Mouse (Mus musculus) intestine, embryonic 16.5 days (tissue): ENCODE measurements around the gene Chd5. TPM values are rescaled to one million over a fixed set of nuclear protein-coding genes. Genes with fewer than 3 reads are reported as not detected.

ENCODE experiments used
- ATAC-seq: fragments of 200-750 bp; cut with Nextera tagmentation; 2 replicates; pipeline ENCODE4 v1.8.0; 2017; ENCODE audit warnings: moderate TSS enrichment, moderate library complexity
- H3K27ac ChIP-seq: fragments of 300-500 bp; sonication (generic); 2 replicates; pipeline ENCODE4 v1.5.1; 2014; ENCODE audit warnings: mild to moderate bottlenecking, low read length
- H3K27me3 ChIP-seq: fragments of 300-500 bp; sonication (generic); replicated peaks from 2 replicates; pipeline ENCODE4 v1.6.1; 2014; ENCODE audit warnings: low read length, control low read depth, mixed read lengths; ENCODE audit not compliant: control insufficient read depth, insufficient read depth
- H3K36me3 ChIP-seq: fragments of 300-500 bp; sonication (generic); 2 replicates; pipeline ENCODE4 v1.6.1; 2014; ENCODE audit warnings: low read length, control low read depth; ENCODE audit not compliant: control insufficient read depth, insufficient read depth
- H3K4me1 ChIP-seq: fragments of 300-500 bp; sonication (generic); 2 replicates; pipeline ENCODE4 v1.6.1; 2014; ENCODE audit warnings: low read length, control low read depth, mixed read lengths; ENCODE audit not compliant: control insufficient read depth, insufficient read depth
- H3K4me2 ChIP-seq: fragments of 300-500 bp; sonication (generic); 2 replicates; pipeline ENCODE4 v1.6.1; 2014; ENCODE audit warnings: low read depth, low read length, control low read depth
- H3K4me3 ChIP-seq: fragments of 300-500 bp; sonication (generic); 2 replicates; pipeline ENCODE4 v1.5.1; 2014; ENCODE audit warnings: mild to moderate bottlenecking, low read length
- H3K9ac ChIP-seq: fragments of 300-500 bp; sonication (generic); 2 replicates; pipeline ENCODE4 v1.6.1; 2014; ENCODE audit warnings: low read depth, low read length
- H3K9me3 ChIP-seq: fragments of 300-500 bp; sonication (generic); 2 replicates; pipeline ENCODE4 v1.6.1; 2016; ENCODE audit warnings: low read length, control low read depth; ENCODE audit not compliant: control insufficient read depth
- WGBS: fragments of 180-500 bp; shearing (Covaris S2); extraction: QIAGEN DNeasy Blood & Tissue Kit; methylation state at CpG from one replicate; pipeline ENCODE4 v1.1.7; 2014; 5-methylcytosine and 5-hydroxymethylcytosine counted together
- polyA plus RNA-seq: library from polyadenylated mRNA; unstranded; fragments of >200 nt; fragmentation: Nextera tagmentation; extraction: Ambion mirVana; gene quantifications from 2 replicates; pipeline ENCODE4 v1.2.1, GENCODE M21; 2015

Gene Chd5
- polyA plus RNA-seq, 1 experiment from 2014 or later = 1.5 TPM

- Histone ChIP-seq H3K4me3 (peak within 1 kb of the TSS; percentile 92), H3K27ac (peak within 1 kb of the TSS; percentile 58; the same call in 1 of the 2 replicates), H3K4me2 (peak within 1 kb of the TSS; percentile 93), H3K9me3 (no peaks in the 10 kb centered on the region), H3K36me3 (no peaks in the 10 kb centered on the region), H3K4me1 (peaks cover 12% of the 10 kb centered on the region), H3K9ac (peak within 1 kb of the TSS; percentile 95), H3K27me3 (peaks cover 10% of the 10 kb centered on the region; the same call in 1 of the 2 replicates)
- WGBS = under 1% methylated on average over 115 of the region's 119 CpGs
- peak; percentile 98 for ATAC-seq
Measured at GRCm38 (mm10) chr4:152296874-152297861, 41.3 kb upstream of the Chd5 start, which contains the start of gene Icmt. Icmt (plus strand) TSS chr4:152297227.

- Histone ChIP-seq H3K4me1 (peaks cover 12% of the 10 kb centered on the region), H3K9me3 (no peaks in the 10 kb centered on the region), H3K27ac (no peak overlapping the region), H3K4me3 (no peak overlapping the region), H3K36me3 (peaks cover 4% of the 10 kb centered on the region; the same call in 1 of the 2 replicates), H3K9ac (no peak overlapping the region), H3K4me2 (no peak overlapping the region), H3K27me3 (no peaks in the 10 kb centered on the region)
- ATAC-seq = no peak
- WGBS = 86% methylated on average over 14 of the region's 14 CpGs
Measured at GRCm38 (mm10) chr4:152298836-152299235, 39.6 kb upstream of the Chd5 start.

DNA sequence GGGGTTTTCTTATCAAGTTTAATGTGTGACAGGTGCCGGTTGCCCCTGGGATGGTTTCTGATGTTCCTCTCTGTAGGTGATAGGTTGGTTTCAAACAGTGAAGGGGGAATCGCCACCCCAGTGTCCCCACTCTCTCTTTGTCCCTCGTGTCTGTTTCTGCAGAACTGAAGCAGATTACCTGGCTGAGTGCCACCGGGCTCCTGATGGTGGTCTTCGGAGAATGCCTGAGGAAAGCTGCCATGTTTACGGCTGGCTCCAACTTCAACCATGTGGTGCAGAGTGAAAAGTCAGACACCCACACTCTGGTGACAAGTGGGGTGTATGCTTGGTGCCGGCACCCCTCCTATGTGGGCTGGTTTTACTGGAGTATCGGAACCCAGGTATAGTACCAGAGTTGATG lies 38.1 kb upstream of the Chd5 start:
- no peak for ATAC-seq
- Histone ChIP-seq H3K27ac (no peak overlapping the region), H3K9ac (no peak overlapping the region), H3K4me1 (peaks cover 11% of the 10 kb centered on the region), H3K9me3 (no peaks in the 10 kb centered on the region), H3K36me3 (peaks cover 4% of the 10 kb centered on the region; the same call in 1 of the 2 replicates), H3K4me2 (no peak overlapping the region), H3K4me3 (no peak overlapping the region), H3K27me3 (no peaks in the 10 kb centered on the region)
- WGBS = 91% methylated on average over 8 of the region's 8 CpGs

GRCm38 (mm10) chr4:152302012-152302411 lies 36.4 kb upstream of the Chd5 start:
- no peak overlapping the region for H3K4me2 ChIP-seq
- H3K27ac ChIP-seq = no peak overlapping the region
- H3K36me3 ChIP-seq = peaks cover 4% of the 10 kb centered on the region; the same call in 1 of the 2 replicates
- no peak overlapping the region for H3K4me3 ChIP-seq
- no peak overlapping the region for H3K9ac ChIP-seq
- no peaks in the 10 kb centered on the region for H3K27me3 ChIP-seq
- no peaks in the 10 kb centered on the region for H3K9me3 ChIP-seq
- ATAC-seq = no peak
- 77% methylated on average over 11 of the region's 11 CpGs for WGBS
- peaks cover 9% of the 10 kb centered on the region for H3K4me1 ChIP-seq

DNA sequence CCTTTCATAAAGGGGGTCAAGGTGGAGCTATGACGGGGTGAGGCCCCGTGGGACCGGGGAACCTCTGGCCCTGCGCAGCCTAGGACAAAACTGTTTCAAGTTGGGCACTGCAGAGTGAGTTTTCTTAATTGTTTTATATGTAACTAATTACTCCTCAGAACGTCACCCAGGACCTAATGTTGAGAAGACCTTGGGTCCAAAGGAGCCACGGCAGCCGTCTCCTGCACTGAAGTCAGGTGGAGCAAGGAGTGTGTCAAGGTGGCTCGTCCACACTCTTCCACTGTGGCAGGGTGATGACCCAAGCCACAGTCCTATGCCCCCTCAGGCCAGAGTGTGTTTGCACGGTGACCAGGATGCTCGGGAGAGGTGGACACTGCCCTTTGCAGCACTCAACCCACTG lies 35.3 kb upstream of the Chd5 start:
- WGBS = 87% methylated on average over 10 of the region's 10 CpGs
- no peak for ATAC-seq
- H3K36me3 ChIP-seq = peaks cover 4% of the 10 kb centered on the region; the same call in 1 of the 2 replicates

GRCm38 (mm10) chr4:152304685-152305084 lies 33.8 kb upstream of the Chd5 start:
- H3K9ac ChIP-seq = no peak overlapping the region
- peaks cover 4% of the 10 kb centered on the region; the same call in 1 of the 2 replicates for H3K36me3 ChIP-seq
- no peaks in the 10 kb centered on the region for H3K9me3 ChIP-seq
- WGBS = 94% methylated on average over 6 of the region's 6 CpGs
- no peak overlapping the region for H3K4me3 ChIP-seq
- no peak overlapping the region for H3K4me2 ChIP-seq
- no peak overlapping the region for H3K27ac ChIP-seq
- ATAC-seq = no peak
- H3K27me3 ChIP-seq = no peaks in the 10 kb centered on the region
- no peaks in the 10 kb centered on the region for H3K4me1 ChIP-seq

More for the DNA sequence above, 35.3 kb upstream of the Chd5 start:
- Histone ChIP-seq H3K4me3 (no peak overlapping the region), H3K27ac (no peak overlapping the region), H3K4me1 (peaks cover 6% of the 10 kb centered on the region; the same call in 1 of the 2 replicates), H3K27me3 (no peaks in the 10 kb centered on the region), H3K9me3 (no peaks in the 10 kb centered on the region), H3K4me2 (no peak overlapping the region), H3K9ac (no peak overlapping the region)

DNA sequence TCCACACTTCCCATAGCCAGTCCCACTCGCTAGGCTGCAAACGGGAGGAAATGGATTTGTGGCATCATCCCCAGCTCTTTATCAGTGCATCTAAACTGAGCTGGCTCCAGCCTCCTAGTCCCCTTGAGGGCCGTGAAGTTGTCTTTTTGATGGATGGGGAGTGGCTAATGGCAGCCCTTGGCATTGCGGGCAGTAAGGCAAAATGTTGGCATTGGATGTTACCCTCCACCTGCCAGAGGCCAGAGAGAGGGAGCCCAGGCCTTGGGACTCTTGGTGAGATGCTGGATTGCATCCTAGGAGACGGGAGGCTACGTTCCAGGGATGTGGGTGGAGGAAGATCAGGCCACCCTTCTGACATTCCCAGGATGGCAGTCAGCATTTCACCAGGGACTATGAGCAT lies 32.5 kb upstream of the Chd5 start:
- no peak overlapping the region for H3K27ac ChIP-seq
- no peaks in the 10 kb centered on the region for H3K4me1 ChIP-seq
- no peak overlapping the region for H3K4me2 ChIP-seq
- H3K27me3 ChIP-seq = no peaks in the 10 kb centered on the region
- ATAC-seq = no peak
- peaks cover 4% of the 10 kb centered on the region; the same call in 1 of the 2 replicates for H3K36me3 ChIP-seq
- H3K4me3 ChIP-seq = no peak overlapping the region
- H3K9ac ChIP-seq = no peak overlapping the region
- H3K9me3 ChIP-seq = no peaks in the 10 kb centered on the region
- WGBS = 68% methylated on average over 6 of the region's 6 CpGs

DNA sequence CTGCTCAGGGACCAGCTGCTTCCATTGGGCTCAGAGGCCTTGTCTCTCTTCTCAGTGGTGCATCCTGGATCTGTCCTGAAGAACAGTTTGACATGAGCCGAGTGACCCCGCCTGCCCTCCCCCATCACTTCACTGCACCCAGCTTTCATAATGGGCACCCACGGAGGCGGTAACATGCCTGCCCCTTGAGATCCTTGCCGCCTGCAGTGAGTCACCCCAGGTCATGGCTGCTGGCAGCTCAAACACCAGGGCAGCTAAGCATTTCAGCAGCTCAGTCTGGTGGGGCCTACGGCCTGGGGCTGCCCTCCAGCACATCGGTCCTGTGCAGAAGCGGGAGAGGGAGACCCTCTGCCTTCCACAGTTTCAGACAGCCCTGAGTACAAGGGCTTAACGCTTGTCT lies 30.9 kb upstream of the Chd5 start:
- Histone ChIP-seq H3K9ac (no peak overlapping the region), H3K4me1 (no peaks in the 10 kb centered on the region), H3K27ac (no peak overlapping the region), H3K27me3 (peaks cover 9% of the 10 kb centered on the region; the same call in 1 of the 2 replicates), H3K4me3 (no peak overlapping the region), H3K9me3 (no peaks in the 10 kb centered on the region), H3K4me2 (no peak overlapping the region), H3K36me3 (peaks cover 4% of the 10 kb centered on the region; the same call in 1 of the 2 replicates)
- no peak; the same call in 1 of the 2 replicates for ATAC-seq
- 86% methylated on average over 9 of the region's 9 CpGs for WGBS

GRCm38 (mm10) chr4:152312186-152312585 lies 26.3 kb upstream of the Chd5 start:
- peaks cover 48% of the 10 kb centered on the region for H3K27me3 ChIP-seq
- peak; percentile 29; the same call in 1 of the 2 replicates for ATAC-seq
- peak overlapping the region; percentile 79 for H3K4me2 ChIP-seq
- peak overlapping the region; percentile 42; the same call in 1 of the 2 replicates for H3K4me3 ChIP-seq
- no peak overlapping the region; the same call in 1 of the 2 replicates for H3K9ac ChIP-seq
- H3K36me3 ChIP-seq = no peaks in the 10 kb centered on the region; the same call in 1 of the 2 replicates
- 5% methylated on average over 14 of the region's 14 CpGs for WGBS
- no peaks in the 10 kb centered on the region for H3K9me3 ChIP-seq
- peaks cover 16% of the 10 kb centered on the region for H3K4me1 ChIP-seq
- no peak overlapping the region for H3K27ac ChIP-seq
